Mouse (Mus musculus): ENCODE data around the gene Hist1h4a. TPM values are rescaled to one million over a fixed set of nuclear protein-coding genes. Genes with fewer than 3 reads are reported as not detected.
"Not testable (repeated sequence)": the region's sequence is repeated elsewhere in the genome, so short reads cannot be mapped to it uniquely, and the experiment has no call there.

The Hist1h4a gene
- polyA plus RNA-seq, 1 experiment from 2014 or later, result not detected

DNA sequence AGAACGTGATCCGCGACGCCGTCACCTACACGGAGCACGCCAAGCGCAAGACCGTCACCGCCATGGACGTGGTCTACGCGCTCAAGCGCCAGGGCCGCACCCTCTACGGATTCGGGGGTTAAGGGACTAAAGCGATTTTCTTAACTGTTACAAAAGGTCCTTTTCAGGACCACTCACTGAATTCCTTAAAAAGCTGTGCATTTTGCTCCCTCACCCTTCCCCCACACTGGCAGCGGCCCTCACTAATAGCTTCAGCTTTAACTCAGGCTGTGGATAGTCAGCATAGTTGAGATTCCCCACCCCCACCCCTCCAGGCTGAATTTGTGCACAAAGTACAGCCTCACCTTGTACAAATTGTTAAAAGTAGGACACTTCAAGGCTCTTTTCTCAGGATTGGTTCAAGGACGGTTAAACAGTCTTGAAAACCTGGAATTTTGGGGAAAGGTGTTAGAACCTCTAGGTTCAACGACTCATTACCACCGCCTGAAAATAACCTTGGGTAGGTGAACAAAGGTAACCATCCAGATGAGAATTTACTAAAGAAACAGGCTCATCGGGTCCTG is 3.7 kb downstream of the Hist1h4a start:
- no peaks in the 10 kb centered on the region for H3K9me3 ChIP-seq (replicated peaks)
- H3K4me3 ChIP-seq, result peak overlapping the region; percentile 51
- H3K4me2 ChIP-seq, result peak overlapping the region; percentile 77
- H3K27me3 ChIP-seq (replicated peaks), result no peaks in the 10 kb centered on the region
- peak overlapping the region; percentile 93 for H3K27ac ChIP-seq (ENCODE audit: poor library complexity, severe bottlenecking)
- no peaks in the 10 kb centered on the region for H3K36me3 ChIP-seq
- ATAC-seq (ENCODE audit: insufficient number of reproducible peaks, low FRiP score), result no peak; the same call in 1 of the 2 replicates
- 1% methylated on average over 19 of the region's 23 CpGs for WGBS
- peak overlapping the region; percentile 81 for H3K9ac ChIP-seq
- peaks cover 12% of the 10 kb centered on the region for H3K4me1 ChIP-seq (replicated peaks)

DNA sequence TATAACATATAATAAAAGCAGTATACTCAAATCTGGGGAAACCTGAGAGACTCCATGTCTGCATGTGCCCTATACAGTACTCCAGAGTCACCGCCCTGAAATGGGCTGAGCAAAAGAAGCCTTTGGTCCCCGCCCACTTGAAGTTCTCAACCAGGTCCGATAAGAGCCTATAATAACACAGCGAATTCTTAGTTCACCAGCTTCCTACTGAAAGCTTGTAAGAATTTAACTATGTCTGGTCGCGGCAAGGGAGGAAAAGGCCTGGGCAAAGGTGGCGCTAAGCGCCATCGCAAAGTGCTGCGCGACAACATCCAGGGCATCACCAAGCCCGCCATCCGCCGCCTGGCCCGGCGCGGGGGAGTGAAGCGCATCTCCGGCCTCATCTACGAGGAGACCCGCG is 4.2 kb downstream of the Hist1h4a start, which contains the start of gene Hist1h4b:
Gene Hist1h4b, plus strand, starts transcription at position 224 of the 400 bp plus-strand sequence.
- Histone ChIP-seq H3K27ac (ENCODE audit: poor library complexity, severe bottlenecking) (peak within 1 kb of the TSS; percentile 93), H3K27me3 (replicated peaks) (no peaks in the 10 kb centered on the region), H3K9ac (peak within 1 kb of the TSS; percentile 81), H3K9me3 (replicated peaks) (no peaks in the 10 kb centered on the region), H3K4me1 (replicated peaks) (peaks cover 12% of the 10 kb centered on the region), H3K4me3 (peak within 1 kb of the TSS; percentile 51), H3K36me3 (no peaks in the 10 kb centered on the region), H3K4me2 (peak within 1 kb of the TSS; percentile 77)
- WGBS, result under 1% methylated on average over 13 of the region's 22 CpGs
- peak; percentile 81 for ATAC-seq (ENCODE audit: insufficient number of reproducible peaks, low FRiP score)

DNA sequence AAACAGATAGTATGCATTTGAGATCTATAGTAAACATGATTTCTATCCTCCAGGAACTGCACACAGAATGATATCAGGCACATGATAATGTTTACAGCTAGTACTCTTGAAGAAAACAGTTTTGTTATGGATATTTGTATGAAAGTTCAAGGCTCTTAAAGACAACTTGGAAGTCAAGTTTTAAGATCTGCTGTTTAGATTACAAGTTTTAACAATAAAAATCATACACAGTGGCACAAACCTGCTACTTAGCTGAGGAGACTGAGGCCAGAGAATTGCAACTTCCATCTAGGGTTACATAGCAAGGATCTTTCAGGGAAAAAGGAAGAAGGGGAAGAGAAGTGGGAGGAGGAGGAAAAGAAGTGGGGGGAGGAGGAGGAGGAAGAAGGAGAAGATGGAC is 6.0 kb downstream of the Hist1h4a start:
- Histone ChIP-seq H3K4me3 (no peak overlapping the region), H3K27ac (ENCODE audit: poor library complexity, severe bottlenecking) (no peak overlapping the region), H3K9ac (no peak overlapping the region), H3K36me3 (no peaks in the 10 kb centered on the region), H3K4me2 (no peak overlapping the region), H3K9me3 (replicated peaks) (no peaks in the 10 kb centered on the region), H3K4me1 (replicated peaks) (peaks cover 7% of the 10 kb centered on the region), H3K27me3 (replicated peaks) (no peaks in the 10 kb centered on the region)
- no peak for ATAC-seq (ENCODE audit: insufficient number of reproducible peaks, low FRiP score)

DNA sequence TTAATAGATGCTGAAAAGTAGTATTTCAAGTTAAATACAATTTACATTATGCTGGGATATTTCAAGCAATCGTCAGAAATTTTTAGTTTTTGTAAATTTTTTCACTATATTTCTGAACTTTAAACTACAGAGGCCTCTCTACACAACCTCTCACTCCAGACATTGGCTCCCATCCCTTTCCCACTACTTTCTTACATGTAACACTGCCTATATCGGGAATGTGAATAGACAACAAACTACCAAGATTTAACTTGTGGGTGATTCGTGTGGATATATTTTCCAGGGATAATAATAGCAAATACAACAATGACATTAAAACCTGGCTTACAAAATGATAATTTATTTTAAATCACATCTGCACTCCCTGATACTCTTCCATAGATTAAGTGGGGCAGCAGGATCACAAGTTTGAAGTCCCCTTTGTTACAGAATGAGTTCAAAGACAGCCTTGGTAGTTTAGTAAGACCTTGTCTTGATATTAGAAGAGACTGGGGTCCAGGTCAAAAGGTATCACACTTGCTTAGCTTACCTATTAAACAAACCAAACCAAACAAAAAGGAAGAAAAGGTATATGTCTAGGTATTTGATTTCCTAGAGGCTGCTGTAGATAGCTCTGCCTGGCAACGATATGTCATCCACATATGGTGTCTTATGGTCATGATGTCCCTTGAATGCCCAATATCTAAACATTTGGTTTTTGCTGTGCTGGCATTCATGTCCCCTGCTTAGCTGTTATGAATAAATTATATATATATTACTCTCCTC is 7.5 kb downstream of the Hist1h4a start:
- H3K4me2 ChIP-seq, result no peak overlapping the region
- no peak overlapping the region for H3K4me3 ChIP-seq
- no peak for ATAC-seq (ENCODE audit: insufficient number of reproducible peaks, low FRiP score)
- H3K4me1 ChIP-seq (replicated peaks), result peaks cover 7% of the 10 kb centered on the region; the same call in 1 of the 2 replicates
- H3K36me3 ChIP-seq, result no peaks in the 10 kb centered on the region
- no peaks in the 10 kb centered on the region for H3K27me3 ChIP-seq (replicated peaks)
- WGBS, result 62% methylated on average over 4 of the region's 4 CpGs
- no peaks in the 10 kb centered on the region for H3K9me3 ChIP-seq (replicated peaks)
- H3K27ac ChIP-seq (ENCODE audit: poor library complexity, severe bottlenecking), result no peak overlapping the region
- no peak overlapping the region for H3K9ac ChIP-seq

DNA sequence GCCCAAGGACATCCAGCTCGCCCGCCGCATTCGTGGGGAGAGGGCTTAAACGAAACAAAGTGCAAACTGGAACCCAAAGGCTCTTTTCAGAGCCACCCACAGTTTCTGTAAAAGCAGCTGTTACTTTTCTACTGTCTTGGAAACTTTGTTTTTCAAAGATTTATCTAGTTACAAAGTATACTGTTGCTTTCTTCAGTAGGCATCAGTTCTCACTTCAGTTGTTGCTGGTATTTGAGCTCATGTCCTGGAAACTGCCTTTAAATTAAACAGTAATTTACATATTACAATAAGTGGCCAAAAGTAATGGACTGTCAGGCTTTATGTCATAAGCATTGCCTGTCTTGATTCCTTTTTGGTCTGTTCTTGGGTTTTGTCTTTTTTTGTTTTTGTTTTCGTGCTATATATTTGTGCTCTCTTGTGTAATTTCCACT is 8.3 kb downstream of the Hist1h4a start:
- Histone ChIP-seq H3K27ac (ENCODE audit: poor library complexity, severe bottlenecking) (peak overlapping the region; percentile 71; the same call in 1 of the 2 replicates), H3K36me3 (no peaks in the 10 kb centered on the region), H3K4me3 (peak overlapping the region; percentile 45), H3K9me3 (replicated peaks) (no peaks in the 10 kb centered on the region), H3K4me1 (replicated peaks) (peaks cover 12% of the 10 kb centered on the region), H3K27me3 (replicated peaks) (no peaks in the 10 kb centered on the region), H3K4me2 (peak overlapping the region; percentile 67), H3K9ac (peak overlapping the region; percentile 68)
- ATAC-seq (ENCODE audit: insufficient number of reproducible peaks, low FRiP score), result no peak
- 7% methylated on average over 6 of the region's 6 CpGs for WGBS

DNA sequence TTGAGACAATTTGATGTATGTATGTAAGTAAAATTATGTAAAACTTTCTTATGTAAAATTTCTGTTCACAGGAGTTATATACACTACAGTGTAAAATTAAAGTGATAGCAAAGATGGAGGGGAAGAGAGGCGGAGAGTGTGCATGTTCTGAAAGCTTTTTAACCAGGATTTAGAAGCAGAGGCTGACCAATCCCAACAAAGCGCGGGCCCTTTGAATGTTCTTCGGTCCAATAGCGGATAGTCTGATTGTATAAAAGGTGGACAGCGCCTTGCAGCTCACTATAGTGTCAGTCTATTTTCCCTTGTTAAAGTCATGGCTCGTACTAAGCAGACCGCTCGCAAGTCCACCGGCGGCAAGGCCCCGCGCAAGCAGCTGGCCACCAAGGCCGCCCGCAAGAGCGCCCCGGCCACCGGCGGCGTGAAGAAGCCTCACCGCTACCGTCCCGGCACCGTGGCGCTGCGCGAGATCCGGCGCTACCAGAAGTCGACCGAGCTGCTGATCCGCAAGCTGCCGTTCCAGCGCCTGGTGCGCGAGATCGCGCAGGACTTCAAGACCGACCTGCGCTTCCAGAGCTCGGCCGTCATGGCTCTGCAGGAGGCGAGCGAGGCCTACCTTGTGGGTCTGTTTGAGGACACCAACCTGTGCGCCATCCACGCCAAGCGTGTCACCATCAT is 8.8 kb downstream of the Hist1h4a start, which contains the start of gene Hist1h3b:
Gene Hist1h3b, plus strand, starts transcription at position 201 of the 675 bp plus-strand sequence.
- Histone ChIP-seq H3K4me3 (peak within 1 kb of the TSS; percentile 53), H3K4me2 (peak within 1 kb of the TSS; percentile 76), H3K9ac (peak within 1 kb of the TSS; percentile 72), H3K27ac (ENCODE audit: poor library complexity, severe bottlenecking) (peak within 1 kb of the TSS; percentile 98)
- not testable (repeated sequence) for H3K36me3 ChIP-seq; H3K4me1 ChIP-seq (replicated peaks); H3K9me3 ChIP-seq (replicated peaks); H3K27me3 ChIP-seq (replicated peaks)
- WGBS, result under 1% methylated on average over 22 of the region's 47 CpGs
- ATAC-seq (ENCODE audit: insufficient number of reproducible peaks, low FRiP score), result peak; percentile 86

- WGBS, result 3% methylated on average over 11 of the region's 11 CpGs
- H3K27ac ChIP-seq (ENCODE audit: poor library complexity, severe bottlenecking), result peak overlapping the region; percentile 98
- ATAC-seq (ENCODE audit: insufficient number of reproducible peaks, low FRiP score), result no peak
- H3K36me3 ChIP-seq, result no peaks in the 10 kb centered on the region
- H3K27me3 ChIP-seq (replicated peaks), result no peaks in the 10 kb centered on the region
- no peaks in the 10 kb centered on the region for H3K9me3 ChIP-seq (replicated peaks)
- peak overlapping the region; percentile 53 for H3K4me3 ChIP-seq
- H3K4me1 ChIP-seq (replicated peaks), result peaks cover 11% of the 10 kb centered on the region
- peak overlapping the region; percentile 76 for H3K4me2 ChIP-seq
- peak overlapping the region; percentile 72; the same call in 1 of the 2 replicates for H3K9ac ChIP-seq
These were observed 9.5 kb downstream of the Hist1h4a start for GRCm38 (mm10) chr13:23751478-23751956.

DNA sequence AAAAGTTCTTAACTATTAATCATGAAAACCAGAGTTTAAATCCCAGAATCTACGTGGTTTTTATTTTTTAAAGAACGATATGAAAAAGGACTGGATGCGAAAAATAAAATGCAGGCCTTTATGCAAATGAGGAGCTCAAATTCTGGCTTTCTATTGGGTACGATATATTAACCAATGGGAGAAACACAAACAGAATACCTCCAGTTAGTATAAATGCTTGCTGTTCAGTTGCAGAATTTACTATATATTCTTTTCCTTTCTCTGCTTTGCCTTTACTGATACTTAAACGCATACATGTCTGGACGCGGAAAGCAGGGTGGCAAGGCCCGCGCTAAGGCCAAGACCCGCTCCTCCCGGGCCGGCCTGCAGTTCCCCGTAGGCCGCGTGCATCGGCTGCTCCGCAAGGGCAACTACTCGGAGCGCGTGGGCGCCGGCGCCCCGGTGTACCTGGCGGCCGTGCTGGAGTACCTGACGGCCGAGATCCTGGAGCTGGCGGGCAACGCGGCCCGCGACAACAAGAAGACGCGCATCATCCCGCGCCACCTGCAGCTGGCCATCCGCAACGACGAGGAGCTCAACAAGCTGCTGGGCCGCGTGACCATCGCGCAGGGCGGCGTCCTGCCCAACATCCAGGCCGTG is 10.1 kb downstream of the Hist1h4a start, which contains the start of gene Hist1h2ab:
Gene Hist1h2ab, plus strand, starts transcription at position 288 of the 639 bp plus-strand sequence.
- peak within 1 kb of the TSS; percentile 98 for H3K27ac ChIP-seq (ENCODE audit: poor library complexity, severe bottlenecking)
- WGBS, result under 1% methylated on average over 28 of the region's 47 CpGs
- peak within 1 kb of the TSS; percentile 76 for H3K4me2 ChIP-seq
- not testable (repeated sequence) for ATAC-seq (ENCODE audit: insufficient number of reproducible peaks, low FRiP score); H3K9me3 ChIP-seq (replicated peaks); H3K27me3 ChIP-seq (replicated peaks); H3K36me3 ChIP-seq
- H3K4me1 ChIP-seq (replicated peaks), result peaks cover 11% of the 10 kb centered on the region
- peak within 1 kb of the TSS; percentile 53 for H3K4me3 ChIP-seq
- peak within 1 kb of the TSS; percentile 72; the same call in 1 of the 2 replicates for H3K9ac ChIP-seq

DNA sequence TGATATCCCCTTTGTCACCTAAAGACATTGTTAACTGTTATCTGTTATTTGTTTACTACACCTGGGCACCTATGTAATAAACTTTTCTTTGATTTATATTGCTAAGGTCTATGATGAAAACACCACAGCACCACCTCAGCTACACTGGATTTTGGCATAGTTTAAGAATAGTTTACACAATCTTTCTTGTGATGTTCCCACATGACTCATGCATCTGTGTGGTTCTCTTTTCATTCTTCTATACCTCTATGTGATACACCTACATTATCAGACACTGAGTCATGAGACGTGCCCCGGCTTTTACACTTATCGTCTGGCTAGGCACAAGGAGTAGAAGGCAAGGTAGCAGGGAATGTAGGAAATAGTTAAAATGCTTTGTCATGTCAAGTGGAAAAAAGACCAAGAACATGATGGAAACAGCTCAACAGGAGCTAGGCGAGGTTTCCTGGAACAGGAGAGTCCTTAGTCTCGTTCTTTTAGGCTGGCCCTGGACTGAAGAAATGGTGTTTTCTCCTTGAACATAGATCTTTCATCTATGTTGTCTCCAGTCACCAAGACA is 11.4 kb downstream of the Hist1h4a start:
- Histone ChIP-seq H3K9me3 (replicated peaks) (no peaks in the 10 kb centered on the region), H3K27ac (ENCODE audit: poor library complexity, severe bottlenecking) (peak overlapping the region; percentile 38), H3K36me3 (no peaks in the 10 kb centered on the region), H3K4me3 (no peak overlapping the region), H3K4me1 (replicated peaks) (peaks cover 11% of the 10 kb centered on the region), H3K9ac (no peak overlapping the region), H3K27me3 (replicated peaks) (no peaks in the 10 kb centered on the region), H3K4me2 (no peak overlapping the region)
- ATAC-seq (ENCODE audit: insufficient number of reproducible peaks, low FRiP score), result no peak
- WGBS, result 86% methylated on average over 5 of the region's 5 CpGs

GRCm38 (mm10) chr13:23747892-23748288 is 13.1 kb downstream of the Hist1h4a start:
- Histone ChIP-seq H3K9me3 (replicated peaks) (no peaks in the 10 kb centered on the region), H3K9ac (0 out of 2 replicates have a peak overlapping the region, but pooled peaks have one; percentile 25), H3K36me3 (no peaks in the 10 kb centered on the region), H3K27ac (ENCODE audit: poor library complexity, severe bottlenecking) (peak overlapping the region; percentile 100), H3K4me1 (replicated peaks) (peaks cover 11% of the 10 kb centered on the region), H3K27me3 (replicated peaks) (no peaks in the 10 kb centered on the region), H3K4me2 (peak overlapping the region; percentile 46), H3K4me3 (peak overlapping the region; percentile 5; the same call in 1 of the 2 replicates)
- 10% methylated on average over 4 of the region's 4 CpGs for WGBS
- no peak for ATAC-seq (ENCODE audit: insufficient number of reproducible peaks, low FRiP score)
